Mouse (Mus musculus) cortical plate, adult 2 months (tissue): ENCODE results near the gene Dstn. TPM values are rescaled to one million over a fixed set of nuclear protein-coding genes. Genes with fewer than 3 reads are reported as not detected.

Source experiments
- H3K27ac ChIP-seq: fragments of 200-500 bp; 2 replicates; pipeline ENCODE4 v1.5.1; 2012; ENCODE audit warnings: low read length, control low read depth, inconsistent platforms; ENCODE audit not compliant: insufficient read depth
- H3K4me1 ChIP-seq: fragments of 200-500 bp; 2 replicates; pipeline ENCODE4 v1.6.1; 2011; ENCODE audit warnings: low read length; ENCODE audit not compliant: control insufficient read depth, insufficient read depth
- H3K4me3 ChIP-seq: fragments of 200-500 bp; 2 replicates; pipeline ENCODE4 v1.5.1; 2011; ENCODE audit warnings: mild to moderate bottlenecking, low read length, control low read depth; ENCODE audit not compliant: insufficient read depth
- CTCF ChIP-seq: fragments of 200-500 bp; IDR thresholded peaks from 2 replicates; pipeline ENCODE4 v1.5.1; 2011; ENCODE audit warnings: mild to moderate bottlenecking, control low read depth, low read length; ENCODE audit not compliant: insufficient read depth; ENCODE audit errors: extremely low read depth
- POLR2A ChIP-seq: fragments of 200-500 bp; IDR thresholded peaks from 2 replicates; pipeline ENCODE4 v1.6.1; 2011; ENCODE audit warnings: mild to moderate bottlenecking, low read length, control low read depth; ENCODE audit not compliant: insufficient read depth; ENCODE audit errors: extremely low read depth
- polyA plus RNA-seq: library from polyadenylated mRNA; depleted of rRNA; stranded (reverse); fragments of >200 nt; gene quantifications from 2 replicates; pipeline ENCODE4 v1.2.3, GENCODE M21; 2012

The Dstn gene
- polyA plus RNA-seq, 1 experiment = 128 TPM

DNA sequence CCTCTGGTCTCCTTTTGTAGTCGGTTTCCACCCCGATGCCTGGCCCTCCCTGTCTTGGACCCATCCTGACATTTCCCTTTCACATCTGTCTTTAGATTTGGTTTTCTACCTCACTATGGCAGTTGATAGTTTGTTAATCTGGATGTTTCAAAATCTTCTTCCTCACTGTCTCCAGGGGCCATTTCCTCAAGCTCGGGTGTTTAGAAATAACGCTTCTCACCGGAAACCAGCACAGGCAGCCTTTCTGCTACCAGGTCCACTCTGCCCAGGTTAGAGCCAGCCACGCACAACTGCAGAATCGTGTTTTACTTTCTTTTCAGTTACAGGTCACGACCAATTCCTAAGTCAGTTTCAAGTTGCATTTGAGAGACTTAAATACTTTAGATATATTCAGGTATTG lies 19.3 kb downstream of the Dstn start:
- TF ChIP-seq CTCF (no peak), POLR2A (no peak)
- no peak overlapping the region for H3K4me3 ChIP-seq
- no peak overlapping the region for H3K27ac ChIP-seq
- H3K4me1 ChIP-seq = no peaks in the 10 kb centered on the region

DNA sequence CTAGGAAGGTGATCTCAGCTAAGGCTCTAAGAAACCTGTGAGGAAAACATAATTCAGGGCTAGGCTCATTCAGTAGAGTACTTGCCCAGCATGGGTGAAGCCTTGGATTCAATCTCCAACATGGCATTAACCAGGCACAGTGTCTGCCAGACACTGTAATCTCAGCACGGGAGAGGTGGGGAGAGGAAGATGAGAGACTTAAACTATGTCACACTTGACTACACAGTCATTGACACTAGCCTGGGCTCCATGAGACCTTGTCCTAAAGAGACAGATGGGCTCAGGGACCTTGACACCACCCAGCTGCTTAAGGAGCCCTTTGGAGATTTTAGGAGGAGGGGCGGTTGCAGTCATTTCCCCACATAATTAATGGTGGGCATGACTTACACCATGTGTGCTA lies 22.7 kb downstream of the Dstn start:
- Histone ChIP-seq H3K27ac (no peak overlapping the region), H3K4me3 (no peak overlapping the region), H3K4me1 (no peaks in the 10 kb centered on the region)
- TF ChIP-seq POLR2A = no peak
- TF ChIP-seq CTCF = no peak

DNA sequence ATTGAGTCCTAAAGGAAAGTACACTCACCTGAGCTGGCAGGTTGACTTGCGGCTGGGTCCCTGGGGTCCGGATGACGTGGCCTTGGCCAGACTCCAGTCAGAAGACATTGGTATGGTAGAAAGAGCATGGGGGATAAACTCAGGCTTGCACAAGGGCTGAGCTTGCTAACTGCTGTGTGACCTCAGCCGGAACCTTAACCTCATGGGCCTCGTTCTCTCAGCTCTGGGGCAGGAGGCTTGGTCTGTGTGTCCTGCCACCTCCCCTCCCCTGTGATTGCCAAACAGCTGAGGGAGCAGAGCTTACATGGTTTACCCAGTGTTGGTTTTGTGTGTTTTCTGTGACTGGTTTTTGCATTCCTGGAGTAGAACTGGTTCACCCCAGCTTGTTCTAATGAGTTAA lies 25.3 kb downstream of the Dstn start:
- Histone ChIP-seq H3K27ac (no peak overlapping the region), H3K4me1 (no peaks in the 10 kb centered on the region), H3K4me3 (no peak overlapping the region)
- TF ChIP-seq CTCF (no peak), POLR2A (no peak)

GRCm38 (mm10) chr2:143944796-143945195 lies 29.7 kb downstream of the Dstn start:
- no peaks in the 10 kb centered on the region for H3K4me1 ChIP-seq
- H3K4me3 ChIP-seq = no peak overlapping the region
- TF ChIP-seq POLR2A (no peak), CTCF (no peak)
- H3K27ac ChIP-seq = no peak overlapping the region

DNA sequence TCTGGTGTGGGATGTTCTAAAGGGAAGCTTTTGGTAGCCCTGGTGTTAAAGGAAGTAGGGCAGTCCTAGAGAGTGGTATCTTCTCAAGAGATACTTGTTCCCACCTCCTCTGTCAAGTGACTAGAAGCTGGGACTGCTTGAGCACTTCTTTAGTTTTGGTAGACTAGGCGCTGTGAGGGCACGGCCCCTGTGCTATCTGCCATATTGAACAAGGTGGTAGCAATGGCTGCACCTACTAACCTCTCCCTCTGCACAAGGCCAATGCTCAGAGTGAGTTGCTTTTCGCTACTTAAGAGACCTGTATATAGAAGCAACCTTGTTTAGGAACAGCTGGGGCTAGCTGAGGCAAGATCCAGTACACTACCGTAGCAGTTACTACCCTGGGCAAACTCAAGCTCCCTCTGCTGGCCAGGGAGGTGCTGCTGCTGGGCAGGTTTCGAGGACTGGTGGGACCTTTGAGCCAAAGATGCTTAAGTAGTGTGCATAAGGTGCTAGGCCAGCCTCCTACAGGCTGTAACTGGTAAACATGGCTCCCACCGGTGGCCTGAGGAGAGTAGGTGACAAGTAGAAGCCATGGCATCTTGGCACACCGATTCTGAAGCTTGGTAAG lies 30.5 kb downstream of the Dstn start:
- no peaks in the 10 kb centered on the region for H3K4me1 ChIP-seq
- no peak overlapping the region for H3K4me3 ChIP-seq
- no peak overlapping the region for H3K27ac ChIP-seq
- no peak for TF ChIP-seq POLR2A
- TF ChIP-seq CTCF = peak; percentile 35

DNA sequence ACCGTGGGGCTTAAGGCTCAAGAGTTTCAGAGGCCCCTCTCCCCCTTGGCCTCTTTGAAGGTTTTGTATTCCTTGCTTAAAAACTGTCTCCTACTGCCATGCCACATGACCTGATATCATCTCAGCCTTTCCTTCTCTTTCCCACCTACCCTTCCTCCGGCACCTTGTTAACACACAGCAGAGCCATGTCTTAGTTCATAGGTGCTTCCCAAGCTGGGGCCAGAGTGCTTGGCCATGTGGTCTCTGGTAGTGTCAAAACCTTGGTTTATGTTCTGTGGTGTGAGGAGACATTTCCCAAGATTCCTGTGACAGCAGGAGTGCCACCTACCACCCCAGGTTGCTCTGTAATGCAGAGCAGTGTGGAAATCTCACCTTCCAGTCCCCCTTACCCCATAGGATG lies 31.3 kb downstream of the Dstn start:
- Histone ChIP-seq H3K27ac (no peak overlapping the region), H3K4me1 (no peaks in the 10 kb centered on the region), H3K4me3 (no peak overlapping the region)
- TF ChIP-seq POLR2A = no peak
- no peak for TF ChIP-seq CTCF

- no peak overlapping the region for H3K27ac ChIP-seq
- TF ChIP-seq POLR2A = no peak
- TF ChIP-seq CTCF = no peak
- no peak overlapping the region for H3K4me3 ChIP-seq
- no peaks in the 10 kb centered on the region for H3K4me1 ChIP-seq
Measured at GRCm38 (mm10) chr2:143947981-143948380, 32.9 kb downstream of the Dstn start.

DNA sequence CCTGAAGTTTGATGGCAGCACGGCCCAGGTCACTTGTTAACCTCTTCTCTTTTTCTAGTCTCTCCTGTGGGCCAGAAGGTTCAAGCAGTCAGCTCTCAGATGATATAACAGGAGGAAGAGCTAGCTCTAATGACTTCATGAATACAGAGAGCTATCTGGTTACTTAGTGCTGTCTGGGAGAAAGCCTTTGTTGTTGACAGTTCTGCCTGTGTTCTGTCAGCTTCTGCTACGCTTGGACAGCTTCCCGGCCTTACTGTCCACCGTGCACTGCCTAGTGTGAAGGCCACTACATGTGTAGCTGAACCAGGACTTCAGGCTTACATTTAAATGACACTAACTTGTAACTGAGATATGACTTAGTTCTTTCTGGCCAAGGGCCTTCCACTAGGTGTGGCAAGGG lies 33.3 kb downstream of the Dstn start:
- no peaks in the 10 kb centered on the region for H3K4me1 ChIP-seq
- no peak overlapping the region for H3K27ac ChIP-seq
- TF ChIP-seq CTCF = no peak
- no peak for TF ChIP-seq POLR2A
- no peak overlapping the region for H3K4me3 ChIP-seq

- H3K4me1 ChIP-seq = no peaks in the 10 kb centered on the region
- TF ChIP-seq POLR2A = no peak
- TF ChIP-seq CTCF = no peak
- no peak overlapping the region for H3K4me3 ChIP-seq
- H3K27ac ChIP-seq = no peak overlapping the region
Measured at GRCm38 (mm10) chr2:143949217-143949616, 34.1 kb downstream of the Dstn start.

DNA sequence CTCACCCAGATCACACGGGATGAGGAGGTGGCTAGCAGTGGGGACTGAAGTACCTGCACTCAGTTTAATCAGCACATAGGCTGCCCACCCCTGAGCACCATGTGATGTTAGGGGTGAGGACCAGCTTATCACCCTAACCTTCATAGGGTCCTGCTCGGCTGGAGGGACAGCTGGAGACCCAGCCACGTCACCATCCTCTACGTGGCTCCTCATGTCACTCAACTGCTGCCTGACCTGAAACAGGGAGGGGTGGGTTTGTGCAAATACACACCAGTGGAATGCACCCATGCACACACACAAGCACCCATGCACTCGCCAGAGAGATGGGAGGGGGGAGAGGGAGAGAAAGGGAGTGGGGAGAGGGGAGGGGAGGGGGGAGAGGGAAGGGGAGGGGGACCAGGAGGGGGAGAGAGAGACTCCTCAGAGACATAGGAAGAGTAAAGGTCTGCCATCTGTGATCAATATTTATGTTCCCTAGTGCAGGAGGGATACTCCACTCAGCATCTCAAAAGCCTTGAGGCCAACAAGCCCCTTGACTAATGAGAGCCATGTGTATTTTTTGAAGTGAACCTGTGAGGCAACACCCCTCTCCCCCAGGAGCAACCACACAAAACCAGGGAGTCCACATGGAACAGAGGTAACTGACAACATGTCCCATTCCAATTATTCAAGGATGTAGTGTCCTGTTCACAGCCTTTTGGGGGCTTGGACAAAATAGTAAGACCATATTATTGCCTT lies 35.3 kb downstream of the Dstn start:
- no peak overlapping the region for H3K27ac ChIP-seq
- H3K4me1 ChIP-seq = no peaks in the 10 kb centered on the region
- no peak overlapping the region for H3K4me3 ChIP-seq
- TF ChIP-seq POLR2A = no peak
- TF ChIP-seq CTCF = no peak
